Mouse (Mus musculus): Measurements from ENCODE around the gene Ccdc42.
A peak's percentile ranks its signal among the peaks of the same experiment; 100 is the strongest.

- TF ChIP-seq POLR2A (IDR thresholded peaks at IDR 0.05; ENCODE audit: control insufficient read depth in 1 of 2, insufficient read depth in 1 of 2, low read depth in 1 of 2, low read length in 2 of 2, poor library complexity in 1 of 2) (no peak), ETS1 (IDR thresholded peaks at IDR 0.05; ENCODE audit: low read depth, low read length) (no peak), ZNF384 (IDR thresholded peaks at IDR 0.05; ENCODE audit: low read depth, low read length) (peak; percentile 65), GATA1 (IDR thresholded peaks at IDR 0.05; ENCODE audit: low read depth, low read length) (no peak), ZC3H11A (IDR thresholded peaks at IDR 0.05; ENCODE audit: low read depth, low read length) (peak; percentile 82), EP300 (IDR thresholded peaks at IDR 0.05; ENCODE audit: low read depth in 1 of 2, low read length in 2 of 2) (no peak), MEF2A (IDR thresholded peaks at IDR 0.05; ENCODE audit: extremely low read depth, insufficient replicate concordance, low read depth, low read length, poor library complexity, severe bottlenecking) (no peak), NELFE (IDR thresholded peaks at IDR 0.05; ENCODE audit: low read depth, low read length) (no peak), CTCF (IDR thresholded peaks at IDR 0.05 in 2 of 3, conservative IDR thresholded peaks at IDR 0.05 in 1 of 3; ENCODE audit: control insufficient read depth in 1 of 3, insufficient read depth in 1 of 3, low read depth in 2 of 3, low read length in 3 of 3, poor library complexity in 1 of 3, severe bottlenecking in 1 of 3) (peak; percentile 61 to 84 (median 78)), ZKSCAN1 (IDR thresholded peaks at IDR 0.05; ENCODE audit: low read depth, low read length) (no peak), TAL1 (IDR thresholded peaks at IDR 0.05; ENCODE audit: low read length) (no peak), HCFC1 (IDR thresholded peaks at IDR 0.05; ENCODE audit: low read depth, low read length) (no peak), USF1 (IDR thresholded peaks at IDR 0.05; ENCODE audit: low read depth, low read length) (no peak; the same call in 1 of the 2 replicates)
Observed at GRCm38 (mm10) chr11:68559546-68559945, 27.3 kb upstream of the Ccdc42 start.

Measured in MEL (cell line).